Mouse (Mus musculus): ENCODE measurements around the gene Ctnnal1. TPM values are rescaled to one million over a fixed set of nuclear protein-coding genes. Genes with fewer than 3 reads are reported as not detected.

The Ctnnal1 gene
- 5.4 and 7.4 TPM in 2 replicates for polyA plus RNA-seq (2012; ENCODE audit: insufficient read depth, insufficient read length, missing spikeins)

DNA sequence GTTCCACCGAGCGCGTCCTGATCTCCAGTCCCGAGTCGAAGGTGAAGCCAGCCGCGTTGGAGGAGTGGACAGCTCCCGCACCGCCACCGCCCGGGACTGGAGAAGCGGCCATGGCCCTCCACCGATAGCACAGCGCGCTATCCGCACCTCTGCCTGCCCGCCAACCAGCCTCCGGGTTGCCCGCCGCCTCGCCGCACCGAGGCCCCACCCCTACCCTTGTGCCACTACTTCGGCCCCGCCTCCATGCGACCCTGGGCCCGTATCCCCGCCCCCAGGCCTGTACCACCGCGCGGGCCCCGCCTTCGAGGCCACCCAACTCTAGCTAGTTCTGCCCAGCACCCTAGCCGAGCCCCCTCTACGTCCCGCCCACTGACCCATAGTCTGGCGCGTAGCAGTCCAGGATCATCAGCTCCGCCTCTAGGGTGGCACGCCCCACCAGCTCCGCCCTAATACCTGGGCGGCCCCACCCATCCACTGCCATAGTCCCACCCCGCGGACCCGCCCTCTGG, at the start of gene Ctnnal1:
TSS of gene Ctnnal1 (minus strand) at position 186 of the 509 bp plus-strand sequence.
- Histone ChIP-seq H3K4me1 (ENCODE audit: control insufficient read depth, insufficient read depth, insufficient read length, low read length) (peaks cover 7% of the 10 kb centered on the region; the same call in 1 of the 2 replicates), H3K27ac (replicated peaks; ENCODE audit: low read depth, low read length) (peak within 1 kb of the TSS; percentile 41), H3K4me3 (ENCODE audit: insufficient read depth, low read depth, low read length) (peak within 1 kb of the TSS; percentile 73)

DNA sequence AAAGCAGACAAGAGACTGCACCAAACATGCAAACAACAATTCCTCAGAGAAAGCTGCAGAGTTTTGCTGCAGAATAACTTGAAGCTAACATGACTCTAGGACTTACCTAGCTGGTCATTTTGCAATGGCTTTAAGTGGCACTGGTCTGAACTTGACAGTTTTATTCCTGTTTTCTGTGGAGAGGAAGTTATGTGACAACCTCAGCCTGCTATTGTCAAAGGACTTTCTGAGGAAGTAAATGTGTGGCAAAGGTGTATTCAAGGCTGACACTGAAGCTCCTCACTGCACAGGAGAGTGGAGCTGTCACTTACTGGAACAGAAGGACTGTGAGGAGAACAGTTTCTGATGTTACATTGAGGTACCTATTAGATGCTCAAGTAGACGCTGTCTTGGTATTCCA, 49.8 kb upstream of the Ctnnal1 start:
- no peaks in the 10 kb centered on the region for H3K4me1 ChIP-seq (ENCODE audit: control insufficient read depth, insufficient read depth, insufficient read length, low read length)
- no peak overlapping the region for H3K27ac ChIP-seq (replicated peaks; ENCODE audit: low read depth, low read length)
- H3K4me3 ChIP-seq (ENCODE audit: insufficient read depth, low read depth, low read length) = no peak overlapping the region

DNA sequence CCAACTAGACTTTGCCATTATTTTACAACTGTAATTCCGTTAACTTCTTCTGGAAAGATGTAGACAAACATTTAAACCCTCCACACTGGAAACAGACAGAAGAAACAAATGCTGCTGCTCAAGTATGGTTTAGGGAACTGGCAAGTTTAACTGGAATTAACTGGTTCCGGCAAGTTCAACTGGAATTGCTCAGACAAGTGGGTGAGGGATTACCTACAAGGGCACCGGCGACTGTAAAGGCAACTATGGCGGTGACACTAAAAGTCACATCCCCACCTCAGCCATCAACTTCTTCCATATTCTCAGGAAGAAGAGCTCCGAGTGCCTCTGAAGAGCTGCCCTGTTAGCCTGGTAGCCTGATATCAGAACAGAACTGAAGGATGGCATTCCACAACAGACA, 49.4 kb upstream of the Ctnnal1 start:
- no peaks in the 10 kb centered on the region for H3K4me1 ChIP-seq (ENCODE audit: control insufficient read depth, insufficient read depth, insufficient read length, low read length)
- H3K27ac ChIP-seq (replicated peaks; ENCODE audit: low read depth, low read length) = no peak overlapping the region
- H3K4me3 ChIP-seq (ENCODE audit: insufficient read depth, low read depth, low read length) = no peak overlapping the region

DNA sequence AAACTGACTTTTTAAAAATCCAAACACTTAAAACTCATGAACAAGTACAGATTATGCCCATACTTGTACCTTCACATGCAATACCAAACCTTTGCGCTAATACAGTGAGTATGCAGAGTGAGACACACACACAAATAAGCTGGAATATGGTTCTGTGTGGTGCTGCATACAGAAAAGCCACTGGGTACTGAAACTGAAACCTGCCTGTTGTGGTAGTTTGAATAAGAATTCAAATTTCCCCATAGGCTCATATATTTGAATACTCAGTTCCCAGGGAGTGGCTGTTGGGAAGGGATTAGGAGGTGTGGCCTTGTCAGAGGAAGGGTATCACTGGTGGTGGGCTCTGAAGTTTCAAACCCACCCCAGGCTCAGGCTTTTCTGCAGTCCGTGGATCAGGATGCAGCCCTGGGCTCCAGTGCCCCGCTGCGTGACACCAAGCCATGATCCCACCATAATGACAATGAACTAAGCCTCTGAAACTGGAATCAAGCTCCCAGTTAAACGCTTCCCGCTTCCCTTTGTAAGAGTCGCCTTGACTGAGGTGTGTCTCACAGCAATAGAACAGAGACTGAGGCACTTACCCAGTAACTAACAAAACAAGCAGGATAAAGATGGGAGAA, 47.5 kb upstream of the Ctnnal1 start:
- H3K27ac ChIP-seq (replicated peaks; ENCODE audit: low read depth, low read length) = no peak overlapping the region
- H3K4me3 ChIP-seq (ENCODE audit: insufficient read depth, low read depth, low read length) = no peak overlapping the region
- H3K4me1 ChIP-seq (ENCODE audit: control insufficient read depth, insufficient read depth, insufficient read length, low read length) = no peaks in the 10 kb centered on the region

DNA sequence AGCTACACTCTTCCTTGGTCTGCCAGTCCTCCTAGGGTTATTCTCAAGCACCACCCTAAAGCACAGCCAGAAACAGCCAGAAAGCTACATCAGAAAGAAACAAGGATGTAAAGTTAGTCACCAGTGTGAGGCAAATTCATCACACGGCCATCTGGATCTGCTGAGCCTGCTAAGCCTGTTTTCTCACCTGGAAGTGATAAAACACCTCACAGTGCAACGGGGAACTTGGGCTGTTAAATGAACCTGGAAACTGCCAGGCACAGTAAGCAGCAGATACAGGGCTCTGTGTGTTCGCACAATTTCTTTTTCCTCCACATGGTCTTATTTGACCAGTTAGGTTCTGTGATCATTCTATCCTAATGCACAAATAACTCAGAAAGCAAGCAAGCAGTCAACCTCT, 44.6 kb upstream of the Ctnnal1 start:
- Histone ChIP-seq H3K27ac (replicated peaks; ENCODE audit: low read depth, low read length) (no peak overlapping the region), H3K4me3 (ENCODE audit: insufficient read depth, low read depth, low read length) (no peak overlapping the region), H3K4me1 (ENCODE audit: control insufficient read depth, insufficient read depth, insufficient read length, low read length) (no peaks in the 10 kb centered on the region)

DNA sequence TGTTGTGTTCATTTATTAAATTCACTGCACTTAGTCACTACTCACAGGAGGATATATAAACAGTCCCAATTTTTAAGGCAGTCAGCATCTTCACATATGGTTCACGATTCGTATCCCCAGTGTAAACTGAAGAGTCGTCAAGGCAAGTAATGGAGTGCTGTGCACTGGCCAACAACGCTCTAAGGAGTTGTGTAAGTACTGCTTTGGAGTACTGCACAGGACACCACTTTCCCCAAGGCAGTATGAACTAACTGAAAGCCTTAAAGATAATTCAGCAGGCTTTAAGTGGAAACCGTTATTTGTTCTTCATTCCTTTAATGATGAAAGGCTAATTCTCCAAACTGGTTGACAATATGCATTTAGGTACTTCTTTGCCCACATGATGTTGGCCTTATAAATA, 42.7 kb upstream of the Ctnnal1 start:
- H3K4me1 ChIP-seq (ENCODE audit: control insufficient read depth, insufficient read depth, insufficient read length, low read length) = no peaks in the 10 kb centered on the region
- no peak overlapping the region for H3K27ac ChIP-seq (replicated peaks; ENCODE audit: low read depth, low read length)
- H3K4me3 ChIP-seq (ENCODE audit: insufficient read depth, low read depth, low read length) = no peak overlapping the region

DNA sequence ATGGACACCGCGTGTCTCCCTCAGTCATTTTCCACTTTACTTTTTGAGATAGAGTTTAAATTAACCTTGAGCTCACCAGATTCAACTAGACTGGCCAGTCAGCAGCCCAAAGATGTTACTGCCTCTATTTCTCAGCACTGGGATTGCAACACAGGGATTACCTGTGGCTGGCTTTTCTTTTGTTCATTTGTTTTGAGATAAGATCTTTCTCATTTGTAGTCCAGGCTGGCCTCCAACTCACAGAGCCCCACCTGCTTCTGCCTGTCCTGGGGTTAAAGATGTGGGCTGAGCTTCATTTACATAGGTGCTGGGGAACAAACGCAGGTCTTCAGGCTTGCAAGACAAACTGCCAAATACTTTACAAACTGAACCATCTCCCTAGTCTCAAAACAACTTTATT, 41.9 kb upstream of the Ctnnal1 start:
- no peaks in the 10 kb centered on the region for H3K4me1 ChIP-seq (ENCODE audit: control insufficient read depth, insufficient read depth, insufficient read length, low read length)
- H3K27ac ChIP-seq (replicated peaks; ENCODE audit: low read depth, low read length) = no peak overlapping the region
- H3K4me3 ChIP-seq (ENCODE audit: insufficient read depth, low read depth, low read length) = no peak overlapping the region

DNA sequence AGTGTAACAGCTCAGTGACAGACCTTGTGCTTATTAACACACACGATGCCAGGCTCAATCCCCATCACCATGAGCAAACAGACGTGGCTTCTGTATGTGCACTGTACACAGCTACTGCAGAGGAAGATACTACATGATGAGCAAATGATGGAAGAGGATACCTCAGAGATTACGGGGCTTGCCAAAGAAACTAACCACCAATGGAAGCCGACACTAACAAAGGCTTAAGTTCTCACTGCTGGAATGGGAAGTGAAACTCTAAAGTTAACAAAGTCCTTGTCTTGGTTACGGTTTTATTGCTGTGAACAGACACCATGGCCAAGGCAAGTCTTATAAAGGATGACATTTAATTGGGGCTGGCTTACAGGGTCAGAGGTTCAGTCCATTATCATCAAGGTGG, 40.5 kb upstream of the Ctnnal1 start:
- Histone ChIP-seq H3K27ac (replicated peaks; ENCODE audit: low read depth, low read length) (no peak overlapping the region), H3K4me1 (ENCODE audit: control insufficient read depth, insufficient read depth, insufficient read length, low read length) (no peaks in the 10 kb centered on the region), H3K4me3 (ENCODE audit: insufficient read depth, low read depth, low read length) (no peak overlapping the region)

DNA sequence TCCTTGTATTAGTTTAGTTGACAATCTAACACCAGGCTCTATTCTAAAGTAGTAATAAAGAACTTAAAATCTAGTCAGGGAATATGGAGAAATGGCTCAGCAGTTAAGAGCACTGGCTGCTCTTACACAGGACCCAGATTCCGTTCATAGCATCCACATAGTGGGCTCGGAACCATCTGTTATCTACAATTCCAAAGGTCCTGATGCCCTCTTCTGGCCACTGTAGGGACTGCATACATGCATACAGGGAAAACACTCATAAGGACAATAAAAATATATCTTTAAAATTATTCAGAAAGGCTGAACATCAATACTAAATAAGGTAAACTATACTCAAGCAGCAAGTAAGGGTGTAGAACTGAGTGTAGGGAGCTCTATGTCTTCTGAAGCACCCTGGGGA, 36.7 kb upstream of the Ctnnal1 start:
- no peaks in the 10 kb centered on the region for H3K4me1 ChIP-seq (ENCODE audit: control insufficient read depth, insufficient read depth, insufficient read length, low read length)
- H3K4me3 ChIP-seq (ENCODE audit: insufficient read depth, low read depth, low read length) = no peak overlapping the region
- no peak overlapping the region for H3K27ac ChIP-seq (replicated peaks; ENCODE audit: low read depth, low read length)

DNA sequence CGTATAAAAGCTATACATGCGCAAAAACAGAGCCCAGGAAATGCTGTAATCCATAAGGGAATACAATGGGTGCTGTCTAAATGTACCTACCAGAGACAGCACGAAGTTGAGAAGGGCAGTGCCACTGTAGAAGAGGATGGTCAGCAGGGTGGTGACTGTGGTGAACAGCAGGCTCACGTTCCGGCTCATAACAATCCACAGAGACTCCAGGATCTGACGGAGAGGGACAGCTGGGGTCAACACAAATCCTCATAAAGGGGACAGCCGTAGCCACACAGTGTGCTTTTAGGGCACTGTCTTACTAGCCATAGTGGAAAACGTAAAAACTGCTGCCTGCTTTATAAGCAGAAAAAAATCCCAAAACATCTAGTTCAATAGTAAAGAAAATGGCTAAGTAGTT, 34.2 kb upstream of the Ctnnal1 start:
- Histone ChIP-seq H3K4me3 (ENCODE audit: insufficient read depth, low read depth, low read length) (no peak overlapping the region), H3K27ac (replicated peaks; ENCODE audit: low read depth, low read length) (no peak overlapping the region), H3K4me1 (ENCODE audit: control insufficient read depth, insufficient read depth, insufficient read length, low read length) (no peaks in the 10 kb centered on the region)

DNA sequence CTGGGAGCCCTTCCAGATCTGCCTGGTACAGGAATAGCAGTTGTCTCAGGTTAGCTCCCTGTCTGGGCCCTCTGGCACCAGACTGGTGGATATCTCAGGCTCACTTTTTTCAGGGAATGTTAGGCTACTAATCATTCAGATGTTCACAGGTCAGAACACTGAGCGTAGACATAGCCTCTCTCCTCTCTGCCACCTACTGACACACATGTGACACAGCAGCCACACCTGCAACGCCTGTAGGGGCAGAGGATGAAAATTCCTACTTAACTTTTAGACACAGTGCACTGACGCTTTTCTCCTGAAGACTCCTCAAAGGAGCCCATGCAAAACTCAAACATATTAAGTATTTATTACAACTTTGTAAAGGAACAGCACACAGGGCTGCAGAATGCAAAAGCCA, 32.5 kb upstream of the Ctnnal1 start:
- H3K4me3 ChIP-seq (ENCODE audit: insufficient read depth, low read depth, low read length) = no peak overlapping the region
- H3K4me1 ChIP-seq (ENCODE audit: control insufficient read depth, insufficient read depth, insufficient read length, low read length) = no peaks in the 10 kb centered on the region
- H3K27ac ChIP-seq (replicated peaks; ENCODE audit: low read depth, low read length) = no peak overlapping the region

DNA sequence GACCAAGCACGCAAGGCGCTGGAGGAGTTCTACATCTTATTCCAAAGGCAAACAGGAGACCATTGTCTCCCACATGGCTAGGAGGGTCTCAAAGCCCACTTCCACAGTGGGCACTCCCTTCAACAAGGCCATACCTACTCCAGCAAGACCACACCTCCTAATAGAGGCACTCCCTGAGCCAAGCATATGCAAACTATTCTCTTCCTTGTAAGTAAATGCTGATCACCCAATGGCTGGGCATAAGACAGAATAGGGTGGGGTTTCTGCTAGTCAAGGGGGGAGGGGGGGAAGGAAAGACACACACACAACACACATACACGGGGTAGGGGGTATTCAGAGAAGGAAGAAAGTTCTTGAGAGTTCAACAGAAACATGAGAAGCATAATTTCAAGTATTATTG, 29.2 kb upstream of the Ctnnal1 start:
- H3K27ac ChIP-seq (replicated peaks; ENCODE audit: low read depth, low read length) = no peak overlapping the region
- H3K4me3 ChIP-seq (ENCODE audit: insufficient read depth, low read depth, low read length) = no peak overlapping the region
- H3K4me1 ChIP-seq (ENCODE audit: control insufficient read depth, insufficient read depth, insufficient read length, low read length) = no peaks in the 10 kb centered on the region

DNA sequence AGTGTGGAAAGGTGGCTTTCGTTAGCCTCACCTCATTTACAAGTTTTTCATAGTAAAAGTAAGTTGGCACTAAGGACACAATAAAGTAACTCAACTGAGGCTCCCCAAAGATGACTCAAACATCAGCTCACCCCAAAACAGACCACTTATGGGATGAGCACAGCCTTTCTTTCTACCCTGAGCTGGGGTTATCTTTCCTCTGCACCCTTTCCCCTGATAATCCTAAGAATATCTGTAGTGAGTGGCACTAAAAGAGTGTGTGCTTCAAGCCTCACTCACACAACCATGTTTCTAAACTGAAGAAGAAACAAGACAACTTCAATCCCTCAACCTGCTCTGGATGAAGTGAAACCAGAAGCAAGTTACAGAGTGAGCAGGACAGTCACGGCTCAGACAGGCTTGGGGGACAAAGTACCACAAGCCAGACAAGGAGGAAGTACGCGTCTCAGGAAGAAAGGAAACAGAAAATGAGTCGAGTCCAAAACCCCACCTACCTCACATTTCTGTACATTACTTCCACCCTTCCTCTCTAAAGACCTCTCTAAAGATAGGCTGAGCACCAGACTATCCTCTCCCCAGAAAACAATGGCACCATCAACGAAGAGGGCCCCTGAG, 27.6 kb upstream of the Ctnnal1 start:
- H3K4me1 ChIP-seq (ENCODE audit: control insufficient read depth, insufficient read depth, insufficient read length, low read length) = no peaks in the 10 kb centered on the region
- H3K27ac ChIP-seq (replicated peaks; ENCODE audit: low read depth, low read length) = no peak overlapping the region
- no peak overlapping the region for H3K4me3 ChIP-seq (ENCODE audit: insufficient read depth, low read depth, low read length)

DNA sequence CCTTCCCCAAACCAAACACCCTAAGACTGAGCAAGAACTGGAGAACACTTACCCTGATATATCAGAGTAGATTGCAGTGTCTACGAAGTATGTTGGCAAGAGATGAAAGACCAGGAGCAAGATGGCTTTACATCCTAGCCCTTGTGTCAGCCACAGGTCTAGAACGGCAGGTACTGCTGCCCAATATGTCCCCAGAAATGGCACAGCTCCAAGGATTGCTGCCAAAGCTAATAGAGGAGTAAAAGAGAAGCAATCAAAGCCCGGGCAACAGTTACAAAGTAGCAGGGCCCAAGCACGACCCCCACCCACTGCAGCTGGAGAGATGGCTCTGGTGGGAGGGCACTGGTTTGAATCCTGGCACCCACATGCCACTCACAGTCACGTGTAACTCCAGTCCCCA, 23.5 kb upstream of the Ctnnal1 start:
- no peak overlapping the region for H3K27ac ChIP-seq (replicated peaks; ENCODE audit: low read depth, low read length)
- no peak overlapping the region for H3K4me3 ChIP-seq (ENCODE audit: insufficient read depth, low read depth, low read length)
- H3K4me1 ChIP-seq (ENCODE audit: control insufficient read depth, insufficient read depth, insufficient read length, low read length) = no peaks in the 10 kb centered on the region

DNA sequence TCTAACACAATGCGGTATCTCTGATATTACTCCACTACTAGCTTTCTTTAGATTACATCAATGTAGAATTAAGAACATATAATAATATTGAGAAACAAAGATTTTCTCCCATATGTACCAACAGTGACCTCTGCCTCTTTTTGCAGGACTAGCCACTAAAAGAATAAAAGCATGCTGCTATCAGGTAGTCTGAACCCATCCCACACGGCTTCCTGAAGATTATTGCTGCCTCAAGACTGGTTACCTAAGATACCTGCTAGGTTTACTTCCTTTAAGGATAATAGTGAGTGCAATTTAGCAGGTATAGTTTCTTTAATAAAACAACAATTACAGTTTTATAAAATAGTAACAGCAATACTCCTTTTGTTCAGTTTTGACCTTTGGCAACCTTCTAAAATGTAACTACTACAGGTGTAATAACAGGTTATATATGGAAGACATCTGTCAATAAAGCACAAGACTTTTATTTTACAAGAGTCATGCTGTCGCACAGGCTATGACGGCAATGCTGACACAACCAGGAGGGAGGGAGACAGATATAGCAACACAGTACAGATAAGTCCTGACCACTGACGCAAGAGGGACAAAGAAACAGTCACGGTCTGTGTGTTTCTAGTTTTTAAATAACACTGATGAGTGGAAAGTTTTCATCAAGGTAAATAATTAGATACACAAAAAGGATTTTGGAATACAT, 21.4 kb upstream of the Ctnnal1 start:
- no peak overlapping the region for H3K27ac ChIP-seq (replicated peaks; ENCODE audit: low read depth, low read length)
- H3K4me3 ChIP-seq (ENCODE audit: insufficient read depth, low read depth, low read length) = no peak overlapping the region
- no peaks in the 10 kb centered on the region for H3K4me1 ChIP-seq (ENCODE audit: control insufficient read depth, insufficient read depth, insufficient read length, low read length)

Measured in brown adipose tissue, adult 24 weeks (tissue).